Mouse (Mus musculus): ENCODE results near the gene Fut1.

The Fut1 gene

DNA sequence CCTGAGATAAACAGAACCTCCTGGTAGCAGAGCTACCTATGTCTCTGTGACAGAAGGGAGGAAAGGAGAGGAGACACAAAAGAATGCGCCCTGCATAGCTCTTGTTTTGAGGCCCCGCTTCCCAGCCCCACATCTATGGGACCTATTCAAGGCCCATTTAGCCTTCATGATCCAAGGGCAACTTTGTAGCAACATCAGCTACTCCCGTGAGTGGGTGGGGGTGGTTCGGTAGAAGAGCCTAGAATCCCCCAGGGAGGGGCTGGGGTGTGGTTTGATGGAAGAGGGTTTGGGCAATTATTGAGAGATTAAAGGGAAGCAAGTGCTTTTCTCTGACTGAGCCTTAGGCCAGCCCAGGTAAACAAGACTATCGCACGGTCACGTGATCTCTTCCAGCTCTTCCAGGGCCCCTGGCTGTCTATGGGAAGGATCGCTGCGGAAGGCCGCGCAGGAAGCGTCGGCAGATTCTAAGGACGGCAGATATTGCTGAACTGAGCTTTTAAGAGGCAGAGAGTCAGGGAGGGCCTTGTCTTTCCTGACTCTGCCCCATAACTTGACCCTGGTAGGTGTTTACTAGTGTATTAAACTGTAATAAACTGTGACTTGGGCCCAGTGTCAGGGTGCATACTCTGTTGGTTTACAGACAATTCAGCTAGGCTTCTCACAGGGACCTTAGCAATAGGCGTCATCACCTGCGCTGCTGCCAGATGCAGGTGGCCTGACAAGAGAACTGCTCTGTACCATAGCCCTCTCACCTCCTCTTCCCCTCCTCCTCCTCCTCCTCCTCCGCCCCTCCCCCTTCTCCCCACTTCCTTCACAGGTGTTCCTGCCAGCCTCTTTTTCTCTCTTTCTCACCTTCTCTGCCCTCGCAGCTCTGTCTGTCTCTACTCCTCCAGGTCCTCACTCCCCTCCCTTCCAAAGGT is 17.9 kb upstream of the Fut1 start:
- DNase-seq (ENCODE audit: low read depth): no peak

DNA sequence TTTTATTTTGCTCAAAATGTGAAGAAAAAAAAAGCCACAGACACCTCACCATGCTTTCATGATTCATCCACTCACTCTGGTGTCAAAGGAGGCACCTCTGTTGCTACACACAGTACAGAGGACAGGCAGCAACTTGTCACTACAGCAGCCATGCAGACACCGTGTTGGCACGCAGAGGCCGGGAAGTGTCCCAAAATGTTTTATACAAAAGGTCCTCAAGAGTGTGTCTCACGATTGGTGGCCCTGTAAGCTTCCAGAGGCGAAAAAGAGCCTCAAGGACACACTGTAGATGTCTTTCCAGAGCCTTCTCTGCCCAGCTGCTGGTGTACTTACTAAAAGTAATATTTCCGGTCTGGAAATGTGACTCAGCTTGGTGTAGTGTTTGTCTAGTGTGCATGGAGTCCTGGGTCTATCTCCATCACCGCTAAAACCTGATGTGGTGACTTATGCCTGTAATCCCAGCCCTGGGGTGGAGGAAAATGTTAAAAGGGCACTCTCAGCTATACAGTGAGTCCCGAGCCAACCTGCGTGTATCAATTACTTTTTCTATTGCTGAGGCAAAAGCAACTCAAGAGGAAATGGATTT is 11.3 kb upstream of the Fut1 start:
- DNase-seq (ENCODE audit: low read depth): no peak

DNA sequence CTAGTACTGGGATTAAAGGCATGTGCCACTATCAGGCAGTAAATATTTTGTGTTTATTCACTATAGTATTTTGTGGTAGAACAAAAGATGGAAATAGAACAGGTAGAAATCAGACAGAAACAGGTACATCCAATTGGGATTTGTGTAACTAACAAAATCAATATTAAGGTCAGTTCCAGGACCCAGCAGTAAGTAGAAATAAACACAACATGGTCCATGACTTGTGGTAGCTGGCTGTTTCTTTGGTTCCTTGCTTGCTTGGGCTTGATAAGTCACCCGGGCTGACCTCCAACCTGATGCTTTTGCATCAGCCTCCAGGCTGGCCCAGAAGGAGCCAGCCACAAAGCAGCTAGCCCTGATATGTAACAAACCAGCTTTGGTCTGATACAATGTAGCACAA is 7.6 kb upstream of the Fut1 start:
- DNase-seq (ENCODE audit: low read depth): no peak

DNA sequence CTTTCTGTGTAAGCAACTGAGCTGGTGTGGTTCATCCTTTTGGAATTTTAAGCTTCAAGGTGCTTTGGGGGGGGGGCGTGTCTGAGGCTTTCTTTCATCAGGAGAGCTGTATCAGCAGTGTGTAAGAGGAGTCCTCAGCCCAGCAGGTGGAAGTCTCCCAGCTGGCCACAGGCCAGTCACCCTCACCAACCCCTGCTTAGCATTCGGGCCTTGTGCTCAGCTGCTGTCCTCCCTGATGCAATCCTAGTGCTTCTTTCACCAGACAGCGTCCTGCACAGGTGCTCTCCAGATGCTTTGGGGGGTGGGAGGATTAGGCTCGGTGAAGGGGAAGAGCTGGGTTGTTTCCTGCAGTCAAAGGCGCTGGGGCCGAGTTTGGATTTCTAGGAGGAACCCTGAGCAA is 812 bp upstream of the Fut1 start:
- DNase-seq (ENCODE audit: low read depth): no peak

DNA sequence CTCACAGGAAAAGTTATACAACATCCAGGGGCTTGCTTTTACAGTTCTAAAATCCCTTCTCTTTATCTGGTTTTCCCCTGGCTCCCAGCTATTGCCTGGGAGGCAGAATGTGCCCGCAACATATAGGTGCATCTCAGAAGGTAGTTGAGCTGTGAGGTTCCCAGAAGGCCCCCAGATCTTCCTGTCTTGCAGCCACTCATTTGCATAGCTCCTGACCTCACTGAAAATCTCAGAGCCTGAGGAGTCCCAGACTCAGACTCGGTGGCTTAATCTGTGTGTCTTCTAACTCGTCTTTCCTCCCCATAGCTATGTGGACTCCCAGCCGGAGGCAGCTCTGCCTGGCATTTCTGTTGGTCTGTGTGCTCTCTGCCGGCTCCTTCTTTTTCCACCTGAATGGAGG is 1.2 kb downstream of the Fut1 start:
- DNase-seq (ENCODE audit: low read depth): no peak

DNA sequence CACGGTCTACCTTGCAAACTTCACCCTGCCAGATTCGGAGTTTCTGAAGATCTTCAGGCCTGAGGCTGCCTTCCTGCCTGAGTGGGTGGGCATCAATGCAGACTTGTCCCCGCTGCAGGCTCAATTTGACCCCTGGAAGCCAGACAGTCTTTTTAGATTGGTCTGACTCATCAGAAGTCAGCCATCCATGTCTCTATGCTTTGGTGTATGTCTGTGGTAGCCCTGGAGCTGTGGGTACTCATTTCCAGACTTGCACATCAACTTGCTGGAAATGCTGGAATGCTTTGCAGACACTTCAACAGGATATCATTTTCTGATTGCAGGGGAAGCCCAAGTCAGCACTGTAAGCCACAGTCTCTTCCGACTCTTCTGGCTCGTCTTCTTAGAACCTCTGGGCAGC is 2.5 kb downstream of the Fut1 start:
- DNase-seq (ENCODE audit: low read depth): no peak

DNA sequence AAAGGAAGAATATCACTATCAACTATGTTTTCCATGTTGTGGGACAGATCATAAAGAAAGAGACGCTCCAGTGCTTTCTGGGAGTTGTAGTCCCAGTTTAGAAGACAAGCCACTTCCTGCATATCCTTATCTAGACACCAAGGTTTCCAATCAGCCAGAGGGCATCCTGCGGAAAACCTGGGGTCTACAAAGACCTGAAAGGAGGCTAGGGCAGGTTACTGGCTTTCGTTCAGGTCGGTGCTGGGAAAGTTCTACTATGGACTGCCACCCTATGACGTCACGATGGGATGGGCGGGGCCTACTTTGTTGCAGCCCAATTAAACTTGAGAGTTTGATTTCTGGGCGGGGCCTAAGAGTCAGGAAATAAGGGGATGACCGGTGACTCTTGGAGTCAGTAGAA is 4.4 kb downstream of the Fut1 start, which contains the start of gene Izumo1:
Gene Izumo1 (plus strand): TSS at position 369 of the 400 bp plus-strand sequence.
- DNase-seq (ENCODE audit: low read depth): peak; percentile 59

DNA sequence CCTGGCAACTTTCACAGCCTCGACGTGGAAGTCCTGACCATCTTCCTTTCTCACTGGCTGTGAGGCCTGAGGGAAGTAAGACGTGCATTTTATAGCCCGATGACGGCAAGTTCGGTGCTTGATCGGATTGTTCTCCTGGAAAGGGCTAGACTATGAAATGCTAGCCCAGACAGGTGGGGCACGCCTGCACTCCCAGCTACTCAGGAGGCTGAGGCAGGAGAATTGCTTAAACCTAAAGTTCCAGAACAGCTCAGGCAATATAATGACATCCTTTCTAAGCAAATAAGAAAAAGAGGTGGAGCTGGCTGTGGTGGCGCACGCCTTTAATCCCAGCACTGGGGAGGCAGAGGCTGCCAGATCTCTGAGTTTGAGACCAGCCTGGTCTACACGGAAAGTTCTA is 6.4 kb downstream of the Fut1 start:
- DNase-seq (ENCODE audit: low read depth): no peak

DNA sequence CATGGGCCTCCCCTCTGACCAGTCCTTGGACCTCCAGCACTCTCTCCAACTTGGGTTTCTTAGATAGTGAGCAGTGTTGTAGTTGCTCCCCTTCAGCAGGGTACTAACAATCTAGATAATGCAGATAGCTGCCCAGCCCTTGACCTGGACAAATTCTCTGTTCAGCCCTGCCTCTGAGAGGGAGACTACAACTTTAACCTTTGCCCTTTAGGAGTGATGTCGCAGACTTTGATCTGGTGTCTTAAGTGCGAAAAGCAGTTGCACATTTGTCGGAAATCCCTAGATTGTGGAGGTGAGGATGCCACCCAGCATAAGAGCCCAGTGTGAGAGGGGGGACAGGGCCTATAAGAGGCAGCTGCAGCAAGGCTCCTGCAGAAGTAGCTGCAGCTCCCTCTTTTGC is 7.6 kb downstream of the Fut1 start:
- DNase-seq (ENCODE audit: low read depth): no peak

DNA sequence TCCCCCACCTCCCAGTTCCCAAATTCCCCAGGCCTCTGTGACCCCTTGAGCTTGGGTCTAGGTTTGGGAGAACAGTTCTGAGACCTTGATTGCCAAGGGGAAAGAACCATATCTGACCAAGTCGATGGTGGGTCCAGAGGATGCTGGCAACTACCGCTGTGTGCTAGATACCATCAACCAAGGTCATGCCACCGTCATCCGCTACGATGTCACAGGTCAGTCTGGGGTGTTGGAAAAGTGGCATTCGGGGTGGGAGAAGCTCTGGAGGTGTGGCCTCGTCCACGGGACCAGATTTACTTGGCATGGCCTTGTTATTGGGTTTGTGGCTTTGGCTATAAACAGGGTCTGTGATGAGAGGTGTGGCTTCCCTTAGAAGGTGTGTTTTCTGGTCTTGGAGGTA is 8.4 kb downstream of the Fut1 start:
- DNase-seq (ENCODE audit: low read depth): no peak

DNA sequence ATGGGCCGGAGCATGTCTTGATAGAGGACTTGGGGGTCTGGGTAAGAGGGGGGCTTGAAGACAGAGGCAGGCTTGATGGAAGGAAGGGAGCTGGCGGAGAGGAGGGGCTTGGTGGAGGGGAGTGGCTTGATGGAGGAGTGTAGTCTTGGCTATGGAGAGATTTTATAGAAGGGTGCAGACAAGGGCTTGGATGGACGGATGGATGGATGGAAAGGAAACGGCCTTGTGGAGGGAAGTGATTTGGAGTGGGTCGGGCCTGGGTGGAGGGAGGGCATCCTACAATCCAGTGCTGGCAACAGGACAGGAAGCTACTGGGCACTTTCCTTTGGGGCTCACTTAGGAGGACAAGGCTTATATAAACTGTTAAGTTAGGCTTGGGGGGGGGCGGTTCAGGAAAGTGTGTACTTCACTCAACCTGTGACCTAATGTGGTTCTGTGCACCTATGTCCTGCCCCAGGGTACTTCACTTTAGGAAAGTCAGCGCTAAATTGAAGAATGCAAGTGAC is 9.5 kb downstream of the Fut1 start:
- no peak for DNase-seq (ENCODE audit: low read depth)

DNA sequence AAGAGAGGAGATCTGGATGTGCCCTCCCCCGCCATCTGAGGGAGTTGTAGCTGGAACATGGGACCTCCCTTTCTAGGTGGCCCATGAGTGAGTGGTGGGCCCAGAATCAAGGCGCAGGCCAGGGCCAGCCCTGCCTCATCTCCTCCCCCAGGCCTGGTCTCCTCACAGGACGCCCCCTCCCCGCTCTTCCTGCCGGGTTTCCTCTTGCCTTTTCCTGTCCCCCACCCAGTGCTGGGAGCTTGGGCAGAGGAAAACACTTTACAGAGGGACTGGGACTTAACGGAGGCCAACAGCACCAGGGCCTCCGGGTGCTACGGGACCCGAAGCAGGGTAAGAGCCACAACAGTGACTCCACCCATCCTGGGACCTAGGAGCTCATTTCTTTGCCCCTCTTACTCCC is 10.2 kb downstream of the Fut1 start, which contains the start of gene Rasip1:
Gene Rasip1 (plus strand): TSS at position 228 of the 400 bp plus-strand sequence.
- DNase-seq (ENCODE audit: low read depth): no peak

DNA sequence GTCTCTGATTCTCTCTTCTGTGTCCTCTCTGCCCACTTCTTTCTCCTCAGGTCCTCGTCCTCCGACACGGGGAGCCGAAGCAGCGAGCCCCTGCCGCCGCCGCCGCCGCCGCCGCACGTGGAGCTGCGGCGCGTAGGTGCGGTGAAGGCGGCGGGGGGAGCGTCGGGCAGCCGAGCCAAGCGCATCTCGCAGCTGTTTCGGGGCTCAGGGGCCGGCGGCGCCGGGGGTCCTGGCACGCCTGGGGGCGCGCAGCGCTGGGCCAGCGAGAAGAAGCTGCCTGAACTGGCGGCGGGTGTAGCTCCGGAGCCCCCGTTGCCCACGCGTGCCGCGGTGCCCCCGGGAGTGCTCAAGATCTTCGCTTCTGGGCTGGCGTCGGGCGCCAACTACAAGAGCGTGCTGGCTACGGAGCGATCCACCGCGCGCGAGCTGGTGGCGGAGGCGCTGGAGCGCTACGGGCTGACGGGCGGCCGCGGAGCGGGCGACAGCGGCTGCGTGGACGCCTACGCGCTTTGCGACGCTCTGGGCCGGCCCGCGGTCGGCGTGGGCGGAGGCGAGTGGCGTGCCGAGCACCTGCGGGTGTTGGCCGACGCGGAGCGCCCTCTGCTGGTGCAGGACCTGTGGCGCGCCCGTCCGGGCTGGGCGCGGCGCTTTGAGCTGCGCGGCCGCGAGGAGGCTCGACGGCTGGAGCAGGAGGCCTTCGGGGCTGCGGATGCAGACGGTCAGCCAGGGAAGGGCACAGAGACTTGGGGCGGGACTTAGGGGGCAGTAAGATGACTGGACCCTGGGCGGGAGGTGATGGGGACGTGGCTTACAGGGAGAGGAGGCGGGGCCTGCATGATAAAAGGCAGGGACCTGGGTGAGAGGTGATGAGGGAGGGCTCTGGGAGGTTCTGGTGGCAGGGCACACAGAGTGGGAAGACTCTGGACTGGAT is 11.5 kb downstream of the Fut1 start:
- peak; percentile 94 for DNase-seq (ENCODE audit: low read depth)

DNA sequence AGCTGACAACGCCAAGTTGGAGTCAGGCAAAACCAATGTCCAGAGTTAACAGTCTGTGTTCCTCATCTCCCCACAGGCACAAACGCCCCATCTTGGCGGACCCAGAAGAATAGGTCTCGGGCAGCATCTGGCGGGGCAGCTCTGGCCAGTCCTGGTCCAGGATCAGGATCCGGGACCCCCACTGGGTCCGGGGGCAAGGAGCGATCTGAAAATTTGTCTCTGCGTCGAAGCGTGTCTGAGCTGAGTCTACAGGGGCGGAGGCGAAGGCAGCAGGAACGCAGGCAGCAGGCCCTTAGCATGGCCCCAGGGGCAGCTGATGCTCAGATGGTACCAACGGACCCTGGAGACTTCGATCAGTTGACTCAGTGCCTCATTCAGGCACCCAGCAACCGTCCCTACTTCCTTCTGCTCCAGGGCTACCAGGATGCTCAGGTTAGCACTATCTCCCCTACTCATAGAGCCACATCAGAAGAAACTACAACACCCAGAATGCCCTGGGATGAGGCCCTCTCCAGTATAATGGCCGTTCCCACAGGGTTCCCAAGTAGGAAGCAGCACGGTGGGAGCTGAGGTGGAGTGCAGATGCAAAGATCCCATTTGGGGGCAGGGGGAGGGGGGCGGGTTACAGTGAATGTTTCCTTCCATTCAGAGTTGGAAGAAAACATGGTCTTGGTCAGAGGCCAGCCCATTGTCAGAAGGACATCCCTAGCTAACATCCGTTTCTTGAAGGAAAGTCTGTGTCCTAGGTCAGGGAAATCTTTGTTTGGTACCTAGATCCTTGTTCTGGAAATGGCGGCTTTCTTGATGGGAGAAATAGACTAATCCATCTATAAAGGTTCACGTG is 13.2 kb downstream of the Fut1 start:
- no peak for DNase-seq (ENCODE audit: low read depth)

DNA sequence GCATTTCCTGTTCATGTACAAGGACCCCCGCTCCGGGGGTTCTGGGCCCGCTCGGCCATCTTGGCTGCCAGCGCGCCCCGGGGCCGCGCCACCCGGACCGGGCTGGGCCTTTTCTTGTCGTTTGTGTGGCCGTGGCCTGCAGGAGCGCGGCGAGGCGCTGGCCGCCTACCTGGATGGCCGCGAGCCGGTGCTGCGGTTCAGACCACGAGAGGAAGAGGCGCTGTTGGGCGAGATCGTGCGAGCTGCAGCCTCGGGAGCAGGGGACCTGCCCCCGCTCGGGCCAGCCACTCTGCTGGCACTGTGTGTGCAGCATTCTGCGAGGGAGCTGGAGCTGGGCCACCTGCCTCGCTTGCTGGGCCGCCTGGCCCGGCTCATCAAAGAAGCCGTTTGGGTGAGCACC is 15.4 kb downstream of the Fut1 start:
- DNase-seq (ENCODE audit: low read depth): no peak

DNA sequence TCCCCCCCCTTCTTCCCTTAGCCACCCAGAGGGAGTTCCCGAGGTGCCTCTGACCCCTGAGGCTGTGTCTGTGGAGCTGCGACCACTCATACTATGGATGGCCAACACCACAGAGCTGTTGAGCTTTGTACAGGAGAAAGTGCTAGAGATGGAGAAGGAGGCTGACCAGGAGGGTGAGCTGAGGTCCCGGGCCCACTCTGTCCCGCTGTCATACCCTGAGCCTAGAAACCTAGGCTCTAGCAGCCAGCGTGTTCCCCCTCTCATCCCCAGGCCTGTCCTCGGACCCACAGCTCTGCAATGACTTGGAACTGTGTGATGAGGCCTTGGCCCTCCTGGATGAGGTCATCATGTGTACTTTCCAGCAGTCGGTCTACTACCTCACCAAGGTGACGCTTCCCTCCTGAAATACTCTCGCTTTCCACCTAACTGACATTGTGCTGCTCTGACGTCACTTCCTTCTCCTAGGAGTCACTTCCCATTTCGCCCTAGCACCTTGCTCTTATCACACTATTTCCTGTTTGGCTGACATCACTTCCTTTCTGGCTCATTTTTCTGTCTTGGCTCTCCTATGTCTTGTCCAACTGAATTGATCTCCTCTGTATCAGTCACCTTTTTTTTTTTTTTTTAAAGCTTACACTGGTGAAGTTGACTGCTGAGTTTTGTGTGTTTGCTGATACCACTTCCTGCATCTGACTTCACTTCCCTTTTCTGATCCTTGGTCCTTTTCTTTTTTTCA is 18.0 kb downstream of the Fut1 start:
- DNase-seq (ENCODE audit: low read depth): peak; percentile 63

DNA sequence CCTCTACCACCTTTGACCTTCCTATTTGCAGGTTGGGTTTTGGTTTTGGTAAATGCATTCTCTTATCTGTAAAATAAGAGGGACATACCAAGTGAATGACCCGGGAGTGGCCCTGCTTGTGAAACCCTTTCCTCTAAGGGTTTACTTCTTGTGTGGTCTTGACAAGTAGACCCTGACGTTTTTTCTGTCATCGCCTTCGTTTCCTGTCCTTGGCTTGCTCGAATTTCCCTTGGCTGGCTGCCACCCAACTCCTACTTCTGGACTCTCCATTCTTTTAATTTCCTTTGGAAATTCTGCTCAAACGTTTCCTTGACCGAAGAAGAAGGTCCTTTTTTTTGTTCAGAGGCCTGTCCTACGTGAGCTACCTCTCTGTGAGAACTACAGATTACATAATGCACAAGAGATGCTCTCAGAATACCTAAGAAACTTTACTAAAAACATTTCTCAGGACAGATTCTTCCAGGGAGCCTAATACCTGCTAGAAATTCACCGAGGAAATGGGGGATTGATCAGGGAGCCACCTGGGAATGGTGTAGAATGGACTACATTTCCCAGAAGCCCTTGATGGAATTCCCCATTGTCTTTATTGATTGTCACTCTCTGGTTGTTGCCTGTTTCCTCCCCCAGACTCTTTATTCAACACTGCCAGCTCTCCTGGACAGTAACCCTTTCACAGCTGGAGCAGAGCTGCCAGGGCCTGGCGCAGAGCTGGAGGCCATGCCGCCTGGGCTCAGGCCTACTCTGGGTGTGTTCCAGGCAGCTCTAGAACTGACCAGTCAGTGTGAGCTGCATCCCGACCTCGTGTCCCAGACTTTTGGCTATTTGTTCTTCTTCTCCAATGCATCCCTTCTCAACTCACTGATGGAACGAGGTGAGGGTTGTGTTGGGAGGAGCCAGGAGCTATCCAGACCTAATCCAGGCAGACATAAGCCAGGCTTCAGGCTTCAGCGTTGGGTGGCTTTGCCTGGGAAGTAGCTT is 18.9 kb downstream of the Fut1 start:
- no peak for DNase-seq (ENCODE audit: low read depth)

DNA sequence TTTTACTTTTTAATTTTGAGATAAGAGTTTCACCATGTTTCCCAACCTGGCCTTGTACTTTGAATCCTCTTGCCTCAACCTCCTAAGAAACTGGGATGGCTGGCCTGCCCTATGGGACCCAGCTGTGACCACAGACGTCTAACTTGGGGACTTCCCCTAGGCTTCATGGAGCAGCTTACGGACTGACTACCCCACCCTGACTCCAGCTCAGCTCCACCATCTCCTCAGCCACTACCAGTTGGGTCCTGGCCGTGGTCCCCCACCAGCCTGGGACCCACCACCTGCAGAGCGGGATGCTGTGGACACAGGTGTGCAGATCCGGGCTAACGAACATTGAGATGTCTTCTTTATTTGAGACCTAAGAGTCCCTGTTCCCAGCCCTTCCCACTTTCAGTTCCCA is 20.6 kb downstream of the Fut1 start:
- no peak for DNase-seq (ENCODE audit: low read depth)

DNA sequence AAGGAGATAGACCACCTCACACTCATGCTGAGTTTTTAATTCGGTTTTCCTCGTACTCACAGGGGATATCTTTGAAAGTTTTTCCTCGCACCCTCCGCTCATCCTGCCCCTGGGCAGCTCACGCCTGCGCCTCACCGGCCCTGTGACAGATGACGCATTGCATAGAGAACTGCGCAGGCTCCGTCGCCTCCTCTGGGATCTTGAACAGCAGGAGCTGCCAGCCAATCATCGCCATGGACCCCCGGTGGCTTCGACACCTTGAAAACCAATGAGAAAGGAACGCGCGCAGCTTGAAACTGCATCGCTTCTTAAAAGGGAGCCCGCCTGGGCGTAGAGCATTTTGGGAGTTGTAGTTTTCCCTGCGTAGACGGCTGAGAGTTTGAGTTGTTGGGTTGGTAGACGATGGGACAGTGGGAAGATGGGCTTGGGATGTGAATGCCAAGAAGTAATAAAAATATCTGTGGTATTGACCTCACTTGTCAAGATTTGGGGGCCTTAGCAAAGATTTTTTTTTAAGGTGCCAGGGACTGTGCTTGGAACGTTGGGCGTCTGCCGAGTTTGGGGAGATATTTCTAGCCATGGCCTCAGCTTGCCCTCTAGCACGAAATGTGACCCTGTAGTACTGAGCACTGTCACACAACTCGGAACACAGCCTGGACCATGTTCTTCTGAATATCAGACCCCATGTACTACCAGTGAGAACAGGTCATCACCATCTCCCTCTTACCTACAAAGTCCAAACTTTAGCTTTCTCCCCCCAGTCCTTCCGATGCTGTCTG is 21.7 kb downstream of the Fut1 start:
- DNase-seq (ENCODE audit: low read depth): no peak
